Mouse (Mus musculus) heart, embryonic 10.5 days (tissue): ENCODE results near the gene Syndig1. TPM values are rescaled to one million over a fixed set of nuclear protein-coding genes. Genes with fewer than 3 reads are reported as not detected.

Experiments used
- DNase-seq: peaks from one replicate; pipeline ENCODE4 v3.0.0-alpha.2; 2017; ENCODE audit warnings: low spot score
- H3K27ac ChIP-seq: fragments of 300-500 bp; sonication (generic); 2 replicates; pipeline ENCODE4 v1.5.1; 2016; ENCODE audit warnings: mild to moderate bottlenecking
- H3K27me3 ChIP-seq: fragments of 300-500 bp; sonication (generic); 2 replicates; pipeline ENCODE4 v1.6.1; 2016; ENCODE audit warnings: mild to moderate bottlenecking; ENCODE audit not compliant: poor library complexity, insufficient read depth, severe bottlenecking
- H3K36me3 ChIP-seq: fragments of 300-500 bp; sonication (generic); 2 replicates; pipeline ENCODE4 v1.6.1; 2016; ENCODE audit warnings: mild to moderate bottlenecking, moderate library complexity
- H3K4me1 ChIP-seq: fragments of 300-500 bp; sonication (generic); 2 replicates; pipeline ENCODE4 v1.6.1; 2016; ENCODE audit warnings: mild to moderate bottlenecking
- H3K4me3 ChIP-seq: fragments of 300-500 bp; sonication (generic); 2 replicates; pipeline ENCODE4 v1.5.1; 2016; ENCODE audit warnings: mild to moderate bottlenecking, moderate library complexity
- H3K9me3 ChIP-seq: fragments of 300-500 bp; sonication (generic); 2 replicates; pipeline ENCODE4 v1.6.1; 2016; ENCODE audit warnings: mild to moderate bottlenecking, moderate library complexity
- WGBS: fragments of 180-500 bp; shearing (Covaris S2); methylation state at CpG from one replicate; pipeline ENCODE4 v1.1.7; 2016; 5-methylcytosine and 5-hydroxymethylcytosine counted together
- polyA plus RNA-seq: library from polyadenylated mRNA; unstranded; fragments of >200 nt; fragmentation: Nextera tagmentation; extraction: Ambion mirVana; gene quantifications from 2 replicates; pipeline ENCODE4 v1.2.1, GENCODE M21; 2016

Syndig1 gene
- polyA plus RNA-seq, 1 experiment from 2014 or later: 2.2 TPM

GRCm38 (mm10) chr2:149998373-149999108 is 169.5 kb downstream of the Syndig1 start:
- no peaks in the 10 kb centered on the region for H3K4me1 ChIP-seq
- WGBS: 79% methylated on average over 4 of the region's 4 CpGs
- no peaks in the 10 kb centered on the region for H3K9me3 ChIP-seq
- no peak for DNase-seq
- H3K27ac ChIP-seq: no peak overlapping the region
- no peaks in the 10 kb centered on the region for H3K27me3 ChIP-seq
- no peaks in the 10 kb centered on the region for H3K36me3 ChIP-seq
- no peak overlapping the region for H3K4me3 ChIP-seq

GRCm38 (mm10) chr2:150000564-150000963 is 171.6 kb downstream of the Syndig1 start:
- Histone ChIP-seq H3K27ac (no peak overlapping the region), H3K9me3 (no peaks in the 10 kb centered on the region), H3K27me3 (no peaks in the 10 kb centered on the region), H3K4me1 (no peaks in the 10 kb centered on the region), H3K4me3 (no peak overlapping the region), H3K36me3 (no peaks in the 10 kb centered on the region)
- no peak for DNase-seq
- 84% methylated on average over 2 of the region's 2 CpGs for WGBS

DNA sequence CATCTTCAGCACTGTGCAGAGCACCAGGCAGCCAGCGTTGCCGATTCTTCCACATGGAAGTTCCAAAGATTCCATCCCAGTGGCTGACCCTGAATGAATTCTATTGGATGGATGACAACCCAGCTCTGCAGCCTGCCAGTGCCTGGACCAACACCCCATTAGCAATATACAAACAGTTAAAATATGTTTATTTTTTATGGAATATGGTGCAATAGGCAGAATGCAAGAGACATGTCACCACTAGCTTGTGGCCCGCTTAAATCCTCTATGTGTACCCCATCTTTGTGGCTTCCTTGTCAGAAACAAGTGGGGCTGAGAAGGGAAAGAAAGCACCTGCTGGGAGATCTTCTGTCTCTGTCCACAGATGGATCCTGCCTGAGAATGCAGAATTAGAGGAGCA is 174.5 kb downstream of the Syndig1 start:
- Histone ChIP-seq H3K27me3 (no peaks in the 10 kb centered on the region), H3K4me1 (no peaks in the 10 kb centered on the region), H3K9me3 (no peaks in the 10 kb centered on the region), H3K27ac (no peak overlapping the region), H3K4me3 (no peak overlapping the region), H3K36me3 (no peaks in the 10 kb centered on the region)
- no peak for DNase-seq
- 89% methylated on average over 3 of the region's 3 CpGs for WGBS

DNA sequence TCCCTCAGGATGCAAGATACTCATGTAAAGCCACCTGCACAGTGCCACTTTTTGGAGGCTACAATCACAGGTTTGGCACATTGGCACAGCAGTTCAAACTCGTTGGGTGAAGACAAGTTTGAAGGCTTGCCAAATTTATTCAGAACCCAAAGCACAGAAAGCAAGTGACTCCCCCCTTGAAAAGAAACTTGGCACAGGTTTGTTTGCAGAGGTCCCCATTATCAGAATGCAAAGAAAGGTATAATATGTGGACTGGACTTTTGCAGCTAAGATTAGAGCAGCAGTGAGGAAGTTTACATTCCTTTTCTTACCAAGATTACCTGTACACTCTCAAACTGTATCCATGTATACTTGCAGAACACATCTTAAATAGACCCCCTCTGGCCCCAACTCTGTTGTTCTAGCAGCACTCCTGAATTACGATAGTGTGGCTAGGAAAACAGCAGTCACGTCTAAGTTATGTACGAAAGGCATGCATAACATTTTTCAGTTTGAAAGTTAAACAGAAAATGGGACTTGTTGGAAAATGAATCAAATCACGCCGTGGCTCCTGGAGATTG is 183.9 kb downstream of the Syndig1 start:
- no peaks in the 10 kb centered on the region for H3K36me3 ChIP-seq
- no peak overlapping the region for H3K27ac ChIP-seq
- no peaks in the 10 kb centered on the region for H3K27me3 ChIP-seq
- H3K9me3 ChIP-seq: no peaks in the 10 kb centered on the region
- no peaks in the 10 kb centered on the region for H3K4me1 ChIP-seq
- no peak for DNase-seq
- WGBS: 78% methylated on average over 6 of the region's 6 CpGs
- no peak overlapping the region for H3K4me3 ChIP-seq

GRCm38 (mm10) chr2:150013785-150014184 is 184.8 kb downstream of the Syndig1 start:
- Histone ChIP-seq H3K4me1 (no peaks in the 10 kb centered on the region), H3K4me3 (no peak overlapping the region), H3K9me3 (no peaks in the 10 kb centered on the region), H3K36me3 (no peaks in the 10 kb centered on the region), H3K27ac (no peak overlapping the region), H3K27me3 (no peaks in the 10 kb centered on the region)
- no peak for DNase-seq
- 83% methylated on average over 4 of the region's 4 CpGs for WGBS

DNA sequence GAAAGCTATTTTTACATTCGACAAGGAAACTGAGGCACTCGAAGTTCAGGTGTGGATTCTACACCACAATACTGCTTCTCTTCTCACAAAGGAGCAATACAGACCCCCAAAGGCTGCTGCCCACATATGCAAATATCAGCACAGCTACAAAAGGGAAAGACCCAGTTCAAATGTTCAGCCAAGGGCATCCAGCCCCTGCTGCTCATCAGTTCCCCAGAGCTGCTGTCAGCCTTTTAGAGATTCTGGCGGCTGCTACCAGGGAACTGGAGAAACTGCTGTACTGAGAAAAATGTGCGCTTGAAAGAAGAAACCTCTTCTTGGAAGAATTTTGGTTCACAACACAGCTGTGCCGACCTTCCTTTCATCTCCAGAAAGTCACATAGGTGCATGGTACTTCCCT is 187.3 kb downstream of the Syndig1 start:
- H3K36me3 ChIP-seq: no peaks in the 10 kb centered on the region
- no peak for DNase-seq
- H3K4me3 ChIP-seq: no peak overlapping the region
- no peak overlapping the region for H3K27ac ChIP-seq
- 66% methylated on average over 5 of the region's 5 CpGs for WGBS
- no peaks in the 10 kb centered on the region for H3K9me3 ChIP-seq
- H3K27me3 ChIP-seq: no peaks in the 10 kb centered on the region
- H3K4me1 ChIP-seq: no peaks in the 10 kb centered on the region

- H3K4me1 ChIP-seq: no peaks in the 10 kb centered on the region
- H3K9me3 ChIP-seq: no peaks in the 10 kb centered on the region
- no peak overlapping the region for H3K27ac ChIP-seq
- H3K36me3 ChIP-seq: no peaks in the 10 kb centered on the region
- H3K27me3 ChIP-seq: no peaks in the 10 kb centered on the region
- H3K4me3 ChIP-seq: no peak overlapping the region
- no peak for DNase-seq
- 69% methylated on average over 2 of the region's 2 CpGs for WGBS
Measured at GRCm38 (mm10) chr2:150020706-150021105, 191.7 kb downstream of the Syndig1 start.

GRCm38 (mm10) chr2:150023873-150024339 is 194.9 kb downstream of the Syndig1 start:
- no peaks in the 10 kb centered on the region for H3K4me1 ChIP-seq
- H3K9me3 ChIP-seq: no peaks in the 10 kb centered on the region
- no peaks in the 10 kb centered on the region for H3K36me3 ChIP-seq
- no peak overlapping the region for H3K27ac ChIP-seq
- H3K27me3 ChIP-seq: no peaks in the 10 kb centered on the region
- H3K4me3 ChIP-seq: no peak overlapping the region
- DNase-seq: no peak
- WGBS: 35% methylated on average over 2 of the region's 2 CpGs

DNA sequence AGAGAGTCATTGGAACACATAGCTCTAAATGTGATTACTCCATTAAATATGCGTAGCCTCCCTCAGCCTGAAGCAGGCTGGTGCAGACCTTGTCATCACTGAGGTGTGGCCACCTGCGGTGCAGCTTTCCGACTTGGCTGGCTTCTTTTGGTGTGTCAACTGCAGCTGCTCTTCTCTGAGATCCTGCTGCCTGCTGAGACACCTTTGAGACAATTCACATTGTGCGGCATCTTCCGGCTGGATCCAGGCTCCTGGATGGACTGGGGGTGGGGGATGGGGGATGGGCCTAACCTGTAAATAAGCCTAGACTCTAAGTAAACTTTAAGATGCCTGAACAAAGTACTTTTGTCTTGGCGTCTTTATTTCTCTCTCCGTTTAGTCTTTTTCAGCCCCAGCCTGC is 214.5 kb downstream of the Syndig1 start:
- H3K4me1 ChIP-seq: no peaks in the 10 kb centered on the region
- no peak overlapping the region for H3K27ac ChIP-seq
- 87% methylated on average over 7 of the region's 7 CpGs for WGBS
- DNase-seq: no peak
- H3K9me3 ChIP-seq: no peaks in the 10 kb centered on the region
- no peak overlapping the region for H3K4me3 ChIP-seq
- H3K36me3 ChIP-seq: no peaks in the 10 kb centered on the region
- H3K27me3 ChIP-seq: no peaks in the 10 kb centered on the region

Other genes starting within 250 kb of the Syndig1 start
- gene C530025M09Rik, start 2.0 kb downstream of the Syndig1 start, polyA plus RNA-seq: 0.28 TPM in 1 of 2 replicates, not detected in the other